Mouse (Mus musculus) adrenal gland, adult 2 months (tissue): ENCODE data around the gene Gm10643. TPM values are rescaled to one million over a fixed set of nuclear protein-coding genes. Genes with fewer than 3 reads are reported as not detected.

ENCODE experiments used
- DNase-seq: peaks from one replicate; pipeline ENCODE4 v3.0.0; 2021
- microRNA-seq, 2 experiments: library from miRNA; unstranded; fragments of <30 nt; microRNA quantifications; one replicate each; pipeline ENCODE4 v1.2.0; 2021
- polyA plus RNA-seq: library from polyadenylated mRNA; depleted of rRNA; stranded (reverse); fragments of >200 nt; gene quantifications from 2 replicates; pipeline ENCODE4 v1.2.3, GENCODE M21; 2012; rRNA removed
- total RNA-seq, 2 experiments: library from RNA; stranded (reverse); gene quantifications; 2 replicates each; pipeline ENCODE4 v1.2.3; 2021

Gm10643 gene
- total and polyA plus RNA-seq, 3 experiments, result 0.55 to 4.1 (median 1.6) TPM

DNA sequence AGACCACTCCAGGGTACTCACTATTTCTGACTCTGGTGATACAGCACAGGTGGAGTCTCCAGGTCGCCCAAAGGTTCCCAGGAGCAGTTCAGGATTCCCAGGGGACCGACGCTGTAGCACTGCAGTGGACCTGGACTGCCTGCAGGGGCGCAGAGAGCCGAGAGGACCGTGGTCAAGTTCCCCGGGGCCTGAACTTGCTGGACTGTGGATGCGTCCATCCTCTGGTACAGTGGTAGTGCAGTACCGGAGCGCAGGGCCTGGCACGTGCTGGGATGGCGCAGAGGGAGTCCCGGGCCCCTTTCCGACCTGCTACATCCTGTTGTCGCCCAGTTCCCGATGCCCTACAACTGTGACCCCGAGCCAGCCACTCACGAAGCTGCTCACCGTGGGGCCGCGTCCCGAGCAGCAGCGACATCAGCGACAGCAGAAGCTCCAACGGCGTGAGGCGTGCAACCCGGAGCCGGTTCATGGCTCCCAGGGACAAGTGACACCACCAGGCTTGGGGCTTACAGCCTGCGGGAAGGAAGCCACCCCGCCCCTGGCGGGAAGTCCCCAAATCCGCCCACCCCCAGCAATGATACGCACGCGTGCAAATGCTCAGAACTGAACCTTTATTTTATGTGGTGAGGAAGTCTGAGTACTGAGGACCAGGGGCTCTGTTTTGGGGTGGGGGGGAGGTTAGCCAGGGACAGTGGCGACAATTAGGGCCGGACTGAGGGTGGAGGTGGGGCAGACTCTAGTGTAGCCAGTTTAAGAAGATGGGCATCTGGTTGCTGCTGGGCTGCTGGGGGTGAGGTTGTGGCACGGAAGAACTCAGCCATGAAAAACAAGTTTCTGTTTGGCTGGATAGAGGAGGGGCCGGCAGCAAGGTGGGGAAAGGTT is 22.6 kb downstream of the Gm10643 start, which contains the start of gene Il27ra:
TSS of gene Il27ra (minus strand) at position 524 of the 882 bp plus-strand sequence.
- peak; percentile 76 for DNase-seq

DNA sequence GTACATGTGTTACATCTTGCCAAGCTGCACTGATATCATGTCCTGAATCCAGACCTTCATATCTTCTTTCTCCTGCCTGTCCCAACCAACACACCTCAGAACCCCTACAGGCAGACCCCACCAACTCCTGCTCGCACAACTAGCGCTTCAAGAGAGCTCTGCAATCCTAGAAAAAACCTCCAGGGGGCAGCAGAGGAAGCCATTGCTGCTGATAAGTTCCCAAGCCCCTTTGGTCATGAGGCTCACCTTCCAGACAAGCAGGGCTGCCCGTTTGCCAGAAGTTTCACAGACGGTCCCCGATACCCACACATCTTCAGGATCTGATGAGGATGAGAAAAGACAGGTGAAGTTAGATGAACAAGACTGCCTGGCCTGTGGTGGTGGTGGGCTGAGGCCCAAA is 25.9 kb downstream of the Gm10643 start:
- peak; percentile 70 for DNase-seq

DNA sequence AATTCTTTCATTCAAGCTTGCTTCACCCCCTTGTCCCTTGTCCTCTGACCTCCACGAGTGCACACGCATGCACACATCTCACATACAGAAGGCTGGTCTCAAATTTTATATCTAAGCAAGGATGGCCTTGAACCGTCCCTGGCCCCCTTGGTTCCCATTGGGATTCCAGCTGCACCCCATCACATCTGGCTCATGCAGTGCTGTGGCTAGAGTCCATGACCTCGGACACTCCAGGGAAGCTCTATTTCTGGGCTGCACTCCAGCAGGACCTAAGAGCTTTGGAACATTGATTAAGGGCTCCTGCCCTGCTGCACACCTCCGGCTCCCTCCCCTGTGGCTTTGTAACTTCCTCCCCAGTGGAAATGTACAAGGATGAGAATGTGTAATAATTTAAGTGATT is 26.9 kb downstream of the Gm10643 start:
- peak; percentile 80 for DNase-seq

DNA sequence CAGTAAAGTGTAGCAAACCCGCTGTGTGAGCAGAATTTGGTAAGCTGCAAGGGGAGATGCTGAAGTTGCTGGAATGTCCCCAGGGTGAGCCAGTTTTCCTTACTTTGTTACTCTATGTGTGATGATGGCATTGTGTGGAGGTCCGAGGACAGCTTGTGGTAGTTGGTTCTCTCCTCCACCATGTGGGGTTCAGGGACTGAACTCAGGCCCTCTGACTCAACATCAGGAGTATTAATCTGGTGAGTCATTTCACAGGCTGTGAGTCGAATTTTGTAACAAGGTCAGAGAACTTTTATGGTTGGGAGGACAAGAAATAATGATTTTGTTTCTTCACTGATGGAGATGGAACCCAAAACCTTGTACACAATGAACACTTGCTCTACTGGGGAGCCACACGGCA is 32.2 kb downstream of the Gm10643 start:
- peak; percentile 75 for DNase-seq

- no peak for DNase-seq
Observed at GRCm38 (mm10) chr8:84029272-84029671, 35.7 kb downstream of the Gm10643 start.

- DNase-seq, result no peak
Observed at GRCm38 (mm10) chr8:84027449-84027848, 37.5 kb downstream of the Gm10643 start.

DNA sequence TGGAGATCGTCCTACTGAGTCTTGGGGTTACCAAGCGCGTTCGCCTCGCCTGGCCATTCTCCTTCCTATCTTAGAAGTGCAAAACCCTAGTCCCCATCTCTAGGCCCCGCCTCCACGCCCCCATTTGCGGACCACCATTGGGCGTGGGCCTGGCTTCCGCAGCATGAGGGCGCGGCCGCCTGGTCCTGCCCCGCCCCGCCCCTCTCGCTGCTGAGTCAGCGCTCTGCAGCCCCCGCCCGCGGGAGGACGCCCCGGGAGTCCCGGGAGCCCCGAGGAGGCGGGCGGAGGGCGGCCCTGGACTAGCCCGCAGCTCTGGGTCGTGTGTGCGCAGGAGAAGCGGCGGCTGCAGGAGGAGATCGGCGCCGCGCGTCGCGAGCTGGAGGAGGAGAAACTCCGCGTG is 39.1 kb downstream of the Gm10643 start:
- peak; percentile 71 for DNase-seq

GRCm38 (mm10) chr8:84024171-84024570 is 40.8 kb downstream of the Gm10643 start:
- no peak for DNase-seq

DNA sequence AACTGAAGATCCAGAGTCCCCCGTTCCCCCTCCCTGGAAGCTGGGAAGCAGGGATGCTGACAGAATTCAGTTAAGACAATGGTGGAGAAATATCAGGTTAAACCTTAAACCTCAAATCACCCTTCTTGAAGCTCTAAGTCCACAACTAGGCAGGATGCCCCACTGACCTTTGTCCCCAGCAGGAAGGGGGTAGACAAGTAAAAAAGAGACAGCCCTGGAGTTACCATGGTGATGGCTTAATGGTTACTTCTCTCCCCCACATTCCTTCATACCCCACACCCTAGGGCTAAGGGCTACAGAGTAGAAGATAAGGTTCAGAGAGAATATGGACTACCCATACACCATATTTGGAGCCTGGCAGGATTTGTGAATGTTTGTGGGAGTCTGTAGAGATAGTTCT is 41.3 kb downstream of the Gm10643 start:
- DNase-seq, result no peak

- DNase-seq, result no peak
Observed at GRCm38 (mm10) chr8:84023085-84023484, 41.9 kb downstream of the Gm10643 start.

DNA sequence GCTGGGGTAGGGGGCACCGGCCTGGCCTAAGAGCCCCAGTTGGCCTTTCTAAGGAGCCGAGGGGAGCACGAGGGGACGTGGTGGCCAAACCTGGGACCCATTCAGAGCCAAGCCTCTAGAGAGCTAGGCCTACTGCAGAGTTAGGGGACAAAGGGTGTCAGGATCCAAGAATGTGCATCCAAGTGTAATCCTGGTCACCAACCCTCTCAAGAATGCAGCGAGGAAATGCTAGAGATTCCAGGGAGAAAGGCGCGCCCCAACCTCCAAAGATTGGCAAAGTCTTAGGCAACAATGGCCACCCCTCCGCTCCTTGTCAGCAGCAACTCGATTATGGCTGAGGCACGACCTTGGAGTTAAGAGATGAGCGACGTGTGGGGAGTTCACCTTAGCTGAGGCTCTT is 43.4 kb downstream of the Gm10643 start:
- no peak for DNase-seq

DNA sequence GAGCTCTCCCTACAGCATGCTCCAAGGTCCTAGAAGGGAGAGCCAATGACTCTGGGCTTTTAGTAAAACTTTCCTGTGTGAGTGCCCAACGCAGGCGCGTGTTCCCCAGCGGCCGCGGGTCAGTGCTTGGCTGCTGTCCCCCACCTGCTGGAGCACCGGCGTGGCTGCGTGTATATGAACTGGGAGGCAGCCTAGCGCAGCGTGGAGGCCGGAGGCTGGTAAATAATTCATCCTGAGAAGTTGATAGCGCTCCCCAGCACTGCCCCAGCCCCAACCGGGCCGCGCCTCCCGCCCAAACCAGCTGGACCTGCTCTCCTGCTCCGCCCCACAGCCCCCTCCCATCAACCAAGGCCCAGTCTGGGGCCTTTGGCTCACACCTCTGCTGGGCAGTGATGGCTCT is 43.8 kb downstream of the Gm10643 start, which contains the start of gene Palm3:
TSS of gene Palm3 (plus strand) at position 376 of the 400 bp plus-strand sequence.
- DNase-seq, result no peak

DNA sequence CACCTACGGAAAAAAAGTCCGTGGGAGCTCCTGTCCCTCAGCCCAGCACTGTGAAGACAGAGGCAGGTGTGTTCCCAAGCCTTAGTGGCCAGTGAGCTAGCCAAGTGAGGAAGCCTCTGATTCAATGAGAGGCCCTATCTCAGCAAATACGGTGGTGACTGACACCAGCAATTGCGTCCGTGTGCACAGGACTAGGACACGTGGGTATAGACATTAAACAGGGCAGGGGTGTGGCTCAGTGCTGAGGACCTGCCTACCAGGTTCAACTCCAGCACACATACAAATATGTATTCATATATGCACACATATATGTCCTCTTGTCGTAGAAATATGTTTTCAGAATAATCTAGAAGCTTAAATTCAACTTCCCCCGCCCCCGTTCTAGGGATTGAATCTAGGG is 45.2 kb downstream of the Gm10643 start:
- DNase-seq, result no peak

DNA sequence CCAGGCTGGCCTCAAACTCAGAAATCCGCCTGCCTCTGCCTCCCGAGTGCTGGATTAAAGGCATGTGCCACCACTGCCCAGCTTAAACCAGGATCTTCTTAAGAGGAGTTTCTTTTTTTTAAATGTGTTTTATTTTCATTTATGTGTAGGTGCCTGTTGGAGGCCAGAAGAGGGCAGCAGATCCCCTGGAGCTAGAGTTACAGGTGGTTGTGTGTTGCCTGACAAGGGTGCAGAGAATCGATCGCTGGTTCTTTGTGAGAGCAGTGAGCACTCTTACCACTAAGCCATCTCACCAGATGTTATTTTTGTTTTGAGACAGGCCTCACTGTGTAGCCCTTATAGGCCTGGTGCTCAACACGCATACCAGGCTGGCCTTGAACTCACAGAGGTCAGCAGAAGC is 49.1 kb downstream of the Gm10643 start:
- no peak for DNase-seq

Small RNAs within 50 kb of the gene (microRNA-seq; reads per million reads assigned to microRNA genes)
- gene Mir709, result 0 reads per million in 2 experiments

Other genes with a start within 250 kb of the Gm10643 start
- gene Adgrl1, start 165.0 kb downstream of the Gm10643 start, total RNA-seq, result 10 to 100 TPM; 58.4 to 97.0 TPM
- 101 and 112 TPM in 2 replicates for gene Adgrl1, start 165.0 kb downstream of the Gm10643 start, polyA plus RNA-seq
- gene Gm10644, start 109.9 kb downstream of the Gm10643 start, total RNA-seq, result 1 to 10 TPM; 1.7 to 1.9 TPM
- 2.5 and 3.7 TPM in 2 replicates for gene Gm10644, start 109.9 kb downstream of the Gm10643 start, polyA plus RNA-seq
- 1 to 10 TPM; 2.5 to 3.4 TPM for gene Asf1b, start 109.6 kb downstream of the Gm10643 start, total RNA-seq
- 13.6 and 15.4 TPM in 2 replicates for gene Asf1b, start 109.6 kb downstream of the Gm10643 start, polyA plus RNA-seq
- gene Prkaca, start 92.1 kb downstream of the Gm10643 start, total RNA-seq, result 100 to 1,000 TPM; 269 to 327 TPM
- gene Prkaca, start 92.1 kb downstream of the Gm10643 start, polyA plus RNA-seq, result 125 and 154 TPM in 2 replicates
- gene Samd1, start 67.5 kb downstream of the Gm10643 start, total RNA-seq, result 10 to 100 TPM; 27.1 to 45.3 TPM
- 32.1 and 37.6 TPM in 2 replicates for gene Samd1, start 67.5 kb downstream of the Gm10643 start, polyA plus RNA-seq
- gene 1700067K01Rik, start 63.6 kb downstream of the Gm10643 start, total RNA-seq, result under 1 TPM; 0.21 to 0.46 TPM
- 0.13 and 0.66 TPM in 2 replicates for gene 1700067K01Rik, start 63.6 kb downstream of the Gm10643 start, polyA plus RNA-seq
- not detected for gene 2210011C24Rik, start 53.0 kb downstream of the Gm10643 start, total RNA-seq
- 0.19 and 0.87 TPM in 2 replicates for gene 2210011C24Rik, start 53.0 kb downstream of the Gm10643 start, polyA plus RNA-seq
- 1 to 10 TPM in 1 of 2 experiments, under 1 TPM in 1; 0.26 to 2.5 TPM for gene Palm3, start 43.7 kb downstream of the Gm10643 start, total RNA-seq
- 0.59 and 1.2 TPM in 2 replicates for gene Palm3, start 43.7 kb downstream of the Gm10643 start, polyA plus RNA-seq
- gene Il27ra, start 22.5 kb downstream of the Gm10643 start, total RNA-seq, result 1 to 10 TPM; 2.0 to 2.5 TPM
- gene Il27ra, start 22.5 kb downstream of the Gm10643 start, polyA plus RNA-seq, result 2.0 and 2.7 TPM in 2 replicates
- gene Rln3, start 20.1 kb downstream of the Gm10643 start, total RNA-seq, result not detected
- 0.36 and 0.46 TPM in 2 replicates for gene Rln3, start 20.1 kb downstream of the Gm10643 start, polyA plus RNA-seq
- 10 to 100 TPM; 17.1 to 19.9 TPM for gene Rfx1, start 1.7 kb upstream of the Gm10643 start, total RNA-seq
- 34.5 and 36.6 TPM in 2 replicates for gene Rfx1, start 1.7 kb upstream of the Gm10643 start, polyA plus RNA-seq
- gene Dcaf15, start 39.6 kb upstream of the Gm10643 start, total RNA-seq, result 10 to 100 TPM; 14.4 to 18.2 TPM
- 60.2 and 62.7 TPM in 2 replicates for gene Dcaf15, start 39.6 kb upstream of the Gm10643 start, polyA plus RNA-seq
- gene Podnl1, start 60.9 kb upstream of the Gm10643 start, total RNA-seq, result under 1 TPM; 0.23 to 0.31 TPM
- gene Podnl1, start 60.9 kb upstream of the Gm10643 start, polyA plus RNA-seq, result 2.4 and 2.5 TPM in 2 replicates
- gene Cc2d1a, start 82.8 kb upstream of the Gm10643 start, total RNA-seq, result 10 to 100 TPM; 28.5 to 39.0 TPM
- 35.8 and 37.1 TPM in 2 replicates for gene Cc2d1a, start 82.8 kb upstream of the Gm10643 start, polyA plus RNA-seq
- under 1 TPM; 0.17 to 0.35 TPM for gene 4930432K21Rik, start 82.9 kb upstream of the Gm10643 start, total RNA-seq
- 0.44 and 0.48 TPM in 2 replicates for gene 4930432K21Rik, start 82.9 kb upstream of the Gm10643 start, polyA plus RNA-seq
- 1 to 10 TPM; 1.1 to 1.3 TPM for gene Nanos3, start 120.1 kb upstream of the Gm10643 start, total RNA-seq
- 0.36 and 1.0 TPM in 2 replicates for gene Nanos3, start 120.1 kb upstream of the Gm10643 start, polyA plus RNA-seq
- gene Zswim4, start 171.9 kb upstream of the Gm10643 start, total RNA-seq, result 10 to 100 TPM; 31.4 to 55.6 TPM
- 66.3 and 76.1 TPM in 2 replicates for gene Zswim4, start 171.9 kb upstream of the Gm10643 start, polyA plus RNA-seq
- gene D8Ertd738e, start 184.6 kb upstream of the Gm10643 start, total RNA-seq, result 100 to 1,000 TPM; 268 to 291 TPM
- 58.8 and 67.3 TPM in 2 replicates for gene D8Ertd738e, start 184.6 kb upstream of the Gm10643 start, polyA plus RNA-seq
- 10 to 100 TPM; 27.9 to 38.1 TPM for gene Mri1, start 192.2 kb upstream of the Gm10643 start, total RNA-seq
- gene Mri1, start 192.2 kb upstream of the Gm10643 start, polyA plus RNA-seq, result 239 and 243 TPM in 2 replicates
- gene Ccdc130, start 205.2 kb upstream of the Gm10643 start, total RNA-seq, result 10 to 100 TPM; 19.3 to 25.8 TPM
- 15.9 and 16.5 TPM in 2 replicates for gene Ccdc130, start 205.2 kb upstream of the Gm10643 start, polyA plus RNA-seq